Mouse (Mus musculus): Measurements from ENCODE around the gene Ift52.
"Not testable (repeated sequence)": the region's sequence is repeated elsewhere in the genome, so short reads cannot be mapped to it uniquely, and the experiment has no call there.

Ift52 gene

GRCm38 (mm10) chr2:163031289-163031688, 14.1 kb downstream of the Ift52 start:
- DNase-seq (ENCODE audit: low read depth, low spot score) = no peak

GRCm38 (mm10) chr2:163031757-163032156, 14.6 kb downstream of the Ift52 start:
- no peak for DNase-seq (ENCODE audit: low read depth, low spot score)

- DNase-seq (ENCODE audit: low read depth, low spot score) = no peak
Measured at GRCm38 (mm10) chr2:163032622-163033021, 15.5 kb downstream of the Ift52 start.

DNA sequence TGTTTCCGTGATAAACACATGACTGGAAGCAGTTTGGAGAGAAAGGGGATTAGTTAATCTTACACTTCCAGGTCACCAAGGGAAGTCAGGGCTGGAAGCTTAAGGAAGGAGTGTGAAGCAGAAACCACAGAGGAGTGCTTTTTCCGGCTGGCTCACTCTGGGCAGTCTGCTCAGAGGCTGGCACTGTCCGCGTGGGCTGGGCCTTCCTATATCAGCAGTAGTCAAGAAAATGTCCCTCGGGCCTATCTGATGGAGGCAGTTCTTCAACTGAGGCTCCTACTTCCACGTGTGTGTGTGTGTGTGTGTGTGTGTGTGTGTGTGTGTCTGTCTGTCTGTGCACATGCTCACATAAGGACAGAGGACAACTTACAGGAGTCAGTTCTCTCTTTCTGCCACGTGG, 22.8 kb downstream of the Ift52 start:
- DNase-seq (ENCODE audit: low read depth, low spot score) = no peak

DNA sequence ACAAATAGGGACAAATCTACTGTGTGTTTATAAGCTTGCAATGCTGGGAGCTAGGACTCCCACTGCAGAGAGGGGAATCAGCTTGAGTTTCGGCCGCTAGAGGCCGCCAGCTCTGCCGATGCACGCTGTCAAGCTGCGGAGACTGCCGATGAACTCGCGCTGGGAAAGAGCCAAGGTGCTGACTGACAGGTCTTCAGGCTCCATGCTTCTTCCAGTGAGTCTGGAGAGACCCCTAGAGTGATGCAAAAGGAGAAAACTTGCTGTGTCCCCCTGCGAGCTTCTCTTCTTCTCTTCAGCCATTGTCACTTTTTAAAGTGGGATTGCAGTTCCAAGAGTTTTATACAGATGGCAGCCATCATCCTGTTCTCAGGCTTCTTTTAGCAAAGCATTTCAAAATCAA, 31.0 kb downstream of the Ift52 start:
- peak; percentile 58 for DNase-seq (ENCODE audit: low read depth, low spot score)

GRCm38 (mm10) chr2:163049116-163049515, 32.0 kb downstream of the Ift52 start:
- DNase-seq (ENCODE audit: low read depth, low spot score) = no peak

DNA sequence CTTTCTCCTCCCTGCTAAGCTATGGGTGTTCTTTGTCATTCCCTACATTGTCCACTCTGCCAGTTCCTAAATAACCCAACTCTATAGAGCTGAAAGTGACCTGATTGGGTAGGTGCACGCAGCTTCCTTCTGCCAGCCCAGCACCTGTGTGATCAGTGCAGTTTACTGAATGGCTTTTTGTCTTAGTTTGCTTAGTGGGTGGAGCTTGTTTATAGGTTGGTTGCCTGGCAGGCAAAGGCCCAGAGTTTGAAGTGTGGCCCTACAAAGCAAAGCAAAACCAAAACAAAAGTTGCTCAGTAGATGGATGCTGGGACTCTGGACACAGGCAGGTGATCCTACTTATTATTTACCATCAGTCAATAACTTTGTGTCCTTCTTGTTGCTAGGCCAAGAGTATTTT, 34.5 kb downstream of the Ift52 start:
- DNase-seq (ENCODE audit: low read depth, low spot score) = no peak

- no peak for DNase-seq (ENCODE audit: low read depth, low spot score)
Measured at GRCm38 (mm10) chr2:163052101-163052500, 34.9 kb downstream of the Ift52 start.

DNA sequence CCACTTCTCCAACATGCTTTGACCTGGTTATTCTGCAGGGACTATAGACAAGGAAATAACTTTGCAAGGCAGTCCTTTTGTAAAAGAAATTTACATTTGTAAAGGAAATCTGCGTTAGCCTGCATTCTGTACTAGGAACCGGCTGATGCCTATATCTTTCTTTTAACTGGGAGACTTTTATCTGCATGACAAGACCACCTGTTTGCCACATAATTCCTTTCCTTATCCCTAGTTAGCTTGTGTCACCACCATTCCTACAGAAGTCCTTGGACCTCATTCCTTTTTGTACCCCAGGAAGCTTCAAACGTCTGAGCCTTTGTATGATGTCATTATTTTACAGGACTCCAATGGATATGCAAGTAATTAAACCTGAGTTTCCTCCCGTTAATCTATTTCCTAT, 35.7 kb downstream of the Ift52 start:
- DNase-seq (ENCODE audit: low read depth, low spot score) = no peak

DNA sequence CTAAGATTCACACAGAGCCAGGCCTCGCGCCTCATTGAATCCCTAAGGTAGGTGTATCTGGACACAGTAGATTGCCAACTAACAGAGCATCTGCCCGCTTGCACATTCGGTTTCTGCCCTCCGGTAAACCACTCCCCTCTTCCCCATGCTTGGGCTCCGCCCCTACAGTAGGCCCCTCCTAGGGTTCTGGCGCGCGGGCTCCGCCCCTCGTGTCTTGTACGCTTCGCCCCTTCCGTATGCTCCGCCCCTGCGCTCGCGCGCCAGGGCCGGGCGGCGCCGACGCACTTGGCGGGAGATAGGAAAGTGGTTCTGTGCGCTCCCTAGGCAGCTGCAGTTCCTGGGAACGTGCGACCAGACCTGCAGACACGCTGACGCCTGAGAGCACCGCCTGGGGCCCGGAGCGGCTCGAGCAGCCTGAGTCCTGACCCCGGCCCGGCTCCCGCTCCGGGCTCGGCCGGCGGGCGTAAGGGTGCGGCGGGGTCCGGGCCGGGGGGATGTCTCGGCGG, 37.2 kb downstream of the Ift52 start, which contains the start of gene Mybl2:
Gene Mybl2, plus strand, starts transcription at position 353 of the 506 bp plus-strand sequence.
- peak; percentile 94 for DNase-seq (ENCODE audit: low read depth, low spot score)

- DNase-seq (ENCODE audit: low read depth, low spot score) = no peak
Measured at GRCm38 (mm10) chr2:163054891-163055494, 37.8 kb downstream of the Ift52 start.

DNA sequence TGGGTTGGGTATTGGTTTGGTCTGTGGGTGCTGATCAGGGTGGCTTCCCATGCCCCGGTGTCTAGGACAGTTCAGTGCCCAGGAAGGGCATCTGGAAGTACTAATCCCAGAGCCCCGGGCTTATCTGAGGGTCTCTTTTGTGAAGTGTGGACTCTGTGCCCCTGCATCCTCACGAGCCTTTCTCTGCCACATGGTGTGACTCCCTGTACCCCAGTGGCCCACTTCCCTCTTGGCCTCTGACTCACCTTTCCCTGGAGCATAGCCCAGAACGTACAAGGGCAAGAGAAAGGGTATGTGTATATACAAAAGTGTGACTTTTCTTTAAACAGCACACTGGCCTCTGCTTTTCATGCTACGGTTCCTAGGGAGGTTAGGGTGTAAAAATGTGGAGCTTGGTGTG, 38.6 kb downstream of the Ift52 start:
- no peak for DNase-seq (ENCODE audit: low read depth, low spot score)

GRCm38 (mm10) chr2:163056584-163056983, 39.4 kb downstream of the Ift52 start:
- DNase-seq (ENCODE audit: low read depth, low spot score) = no peak

GRCm38 (mm10) chr2:163058981-163059380, 41.8 kb downstream of the Ift52 start:
- not testable (repeated sequence) for DNase-seq (ENCODE audit: low read depth, low spot score)

DNA sequence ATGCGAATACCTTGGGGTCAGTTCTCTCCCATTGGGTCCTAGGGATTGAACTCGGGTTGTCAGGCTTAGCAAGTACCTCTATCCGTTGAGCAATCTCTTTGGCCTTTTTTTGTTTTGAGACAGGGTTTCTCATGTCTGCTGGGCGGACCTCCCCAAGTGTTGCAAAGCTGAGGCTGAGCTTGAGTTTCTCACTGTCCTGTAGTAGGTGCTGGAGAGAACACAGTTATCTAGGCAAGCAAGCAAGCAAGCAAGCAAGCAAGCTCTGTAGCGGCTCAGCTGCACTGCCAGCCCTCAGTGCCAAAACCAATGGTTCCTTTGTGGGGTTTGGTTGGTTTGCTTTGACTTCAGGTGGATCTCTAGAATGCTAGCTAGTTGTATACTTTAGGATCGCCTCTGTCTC, 43.5 kb downstream of the Ift52 start:
- DNase-seq (ENCODE audit: low read depth, low spot score) = no peak

DNA sequence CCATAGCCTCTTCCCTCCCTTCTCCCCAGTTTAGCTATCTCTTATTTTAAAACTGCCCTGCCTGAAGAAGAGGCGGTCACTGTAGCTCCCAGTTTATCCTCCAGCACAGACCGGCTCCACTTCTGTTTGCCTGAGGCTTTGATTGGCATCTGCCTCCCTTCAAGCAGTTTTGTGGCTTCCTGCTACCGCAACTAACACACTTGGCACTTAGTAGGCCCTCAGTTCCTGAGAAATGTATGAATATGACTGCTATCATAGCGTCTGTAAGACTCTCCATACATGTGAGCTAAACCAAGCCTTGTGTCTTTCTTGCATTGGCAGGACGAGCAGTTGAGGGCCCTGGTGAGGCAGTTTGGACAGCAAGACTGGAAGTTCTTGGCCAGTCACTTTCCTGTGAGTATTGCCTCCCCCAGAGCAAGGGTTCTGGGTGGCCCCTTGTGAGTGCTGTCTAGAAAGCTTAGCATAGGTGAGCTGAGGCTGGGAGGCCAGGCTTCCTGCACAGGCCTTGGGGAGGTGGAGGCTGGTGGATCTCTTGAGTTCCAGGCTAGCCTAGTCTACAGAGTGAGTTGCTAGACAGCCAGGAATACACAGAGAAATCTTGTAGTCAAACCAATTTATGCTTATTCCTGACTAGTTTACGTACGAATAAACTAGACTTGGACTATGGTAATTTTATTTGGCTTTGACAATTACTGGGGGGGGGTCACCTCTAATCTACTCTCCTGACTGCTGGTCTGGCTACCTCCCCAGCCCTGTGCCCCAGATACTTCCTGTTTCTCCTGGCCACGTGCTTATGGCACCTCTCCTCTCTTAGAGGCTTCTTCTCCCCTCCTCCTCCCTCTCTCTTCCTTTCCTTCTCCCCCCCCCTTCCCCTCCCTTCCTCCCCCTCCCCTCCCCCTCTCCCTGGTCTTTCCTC, 44.3 kb downstream of the Ift52 start:
- DNase-seq (ENCODE audit: low read depth, low spot score) = no peak

GRCm38 (mm10) chr2:163062119-163062508, 45.0 kb downstream of the Ift52 start:
- no peak for DNase-seq (ENCODE audit: low read depth, low spot score)

DNA sequence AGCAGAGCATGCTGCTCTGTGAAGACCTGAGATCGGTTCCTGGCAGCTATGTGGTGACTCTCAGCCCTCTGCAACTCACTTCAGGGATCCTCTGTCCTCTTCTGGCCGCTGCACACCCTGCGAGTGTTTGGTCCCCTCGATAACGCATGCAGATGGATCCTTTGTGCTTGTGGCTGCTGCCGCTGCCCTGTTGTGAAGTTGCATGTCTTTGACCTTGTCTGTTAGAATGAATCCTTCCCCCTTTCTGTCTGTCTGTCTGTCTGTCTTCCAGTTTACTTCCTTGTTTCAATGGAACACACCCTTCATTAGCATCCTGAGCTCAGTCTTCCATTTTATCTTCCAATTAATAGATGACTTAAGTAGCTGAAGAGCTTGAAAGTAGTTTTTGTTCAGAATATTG, 49.2 kb downstream of the Ift52 start:
- no peak for DNase-seq (ENCODE audit: low read depth, low spot score)

DNA sequence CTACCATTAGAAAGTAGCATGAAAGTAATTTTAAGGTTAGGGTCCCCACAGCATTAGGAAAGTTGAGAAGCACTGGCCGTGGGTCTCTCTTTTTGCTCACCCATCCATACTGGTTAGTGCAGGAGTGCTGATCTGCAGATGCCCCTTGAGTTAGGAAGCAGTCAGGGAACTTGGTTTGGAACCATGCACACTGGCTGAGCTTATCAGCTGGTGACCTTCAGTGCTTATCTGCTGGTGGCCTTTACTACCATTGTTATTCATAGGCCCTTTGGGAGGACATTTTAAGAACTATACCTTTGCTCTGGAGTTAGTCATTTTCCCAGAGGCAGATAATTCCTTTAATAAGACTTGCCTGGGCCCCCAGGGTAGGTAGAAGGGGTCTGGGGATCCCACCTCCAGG, 50.1 kb downstream of the Ift52 start:
- no peak for DNase-seq (ENCODE audit: low read depth, low spot score)

GRCm38 (mm10) chr2:163070213-163070612, 53.1 kb downstream of the Ift52 start:
- no peak for DNase-seq (ENCODE audit: low read depth, low spot score)

DNA sequence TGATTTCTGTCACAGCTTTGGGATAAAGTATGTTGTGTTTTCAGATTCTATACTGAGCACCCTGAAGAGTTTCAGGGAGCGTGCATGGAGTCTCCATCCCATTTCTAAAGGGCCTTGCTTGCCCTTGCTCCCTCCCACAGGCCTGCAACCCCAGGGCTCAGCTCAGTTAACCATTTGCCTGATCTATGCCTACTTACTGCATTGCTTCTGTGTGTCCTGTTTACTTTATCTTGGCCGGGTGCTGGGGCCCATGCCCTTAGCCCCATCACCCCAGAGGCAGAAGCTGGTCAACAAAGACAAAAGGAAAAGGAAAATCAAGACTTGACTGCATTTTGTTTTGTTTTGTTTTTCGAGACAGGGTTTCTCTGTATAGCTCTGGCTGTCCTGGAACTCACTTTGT, 54.4 kb downstream of the Ift52 start:
- DNase-seq (ENCODE audit: low read depth, low spot score) = no peak

DNA sequence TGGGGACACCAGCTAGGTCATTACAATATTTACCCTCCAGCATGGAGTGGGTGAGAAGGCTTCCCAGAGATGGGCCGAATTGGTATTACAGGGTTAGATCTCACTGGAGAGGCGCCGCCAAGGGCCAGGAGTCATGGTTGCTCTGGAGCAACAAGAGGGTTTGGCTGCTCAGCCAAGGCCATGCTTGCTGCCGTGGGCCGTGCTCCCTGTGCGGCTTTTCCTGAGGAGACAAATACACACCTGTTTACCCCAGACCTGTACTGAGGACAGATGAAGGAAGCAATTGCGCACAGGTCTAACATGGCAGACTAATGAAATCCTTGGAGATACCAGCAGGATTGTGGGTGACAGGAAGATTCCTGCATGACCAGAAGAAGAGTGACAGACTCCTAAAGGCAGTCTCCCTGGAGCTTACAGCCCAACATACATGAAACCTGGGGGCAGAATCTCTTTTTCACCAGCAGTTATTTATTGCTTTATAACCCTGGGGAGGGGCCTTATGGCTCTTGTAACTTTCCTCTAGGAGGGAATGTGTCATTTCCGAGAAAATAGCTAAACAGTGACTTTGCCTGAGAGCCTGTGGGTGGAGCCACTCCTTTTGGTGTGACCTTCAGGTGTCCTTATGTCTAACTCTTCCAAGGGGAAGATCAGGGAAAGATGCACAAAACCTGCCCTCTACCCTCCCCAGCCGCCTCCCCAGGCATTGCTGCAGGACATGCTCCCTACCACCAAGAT, 56.0 kb downstream of the Ift52 start:
- DNase-seq (ENCODE audit: low read depth, low spot score) = no peak
